Mouse (Mus musculus): ENCODE measurements around the gene Lsg1. TPM values are rescaled to one million over a fixed set of nuclear protein-coding genes. Genes with fewer than 3 reads are reported as not detected.

The Lsg1 gene
- polyA plus RNA-seq, 1 experiment from 2014 or later = 62.2 TPM

DNA sequence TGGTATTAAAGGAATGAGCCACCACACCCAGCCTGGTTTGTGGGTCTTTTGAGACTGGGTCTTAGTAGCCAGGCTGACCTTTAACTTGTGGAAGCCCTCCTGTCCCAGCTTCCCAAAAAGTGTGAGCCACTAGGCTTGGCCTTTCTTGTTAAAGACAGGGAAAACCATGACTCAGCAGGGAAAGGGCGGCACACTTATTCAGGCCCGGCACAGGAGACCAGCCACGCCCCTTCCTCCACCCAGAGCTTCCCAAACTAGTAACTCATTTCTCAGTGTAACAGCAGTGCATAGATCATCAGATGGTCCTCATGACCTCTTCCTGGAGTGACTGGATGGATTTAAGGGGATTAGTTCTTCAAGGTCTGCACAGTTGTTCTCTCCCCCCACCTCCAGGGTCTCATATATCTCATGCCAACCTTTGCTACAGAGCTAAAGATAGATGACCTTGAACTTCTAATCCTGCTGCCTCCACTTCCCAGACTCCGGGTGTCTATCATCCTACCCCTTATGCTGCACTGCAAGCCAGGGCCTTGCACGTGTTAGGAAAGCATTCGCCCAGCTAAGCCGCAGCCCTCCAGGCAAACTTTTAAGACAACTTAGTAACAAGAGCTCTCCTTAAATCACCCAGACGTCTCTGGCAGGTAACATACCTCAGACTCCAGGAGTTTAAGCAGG lies 74.9 kb downstream of the Lsg1 start:
- Histone ChIP-seq H3K27me3 (ENCODE audit: insufficient read depth, low read length) (no peaks in the 10 kb centered on the region), H3K9me3 (ENCODE audit: low read length) (peaks cover 5% of the 10 kb centered on the region; the same call in 1 of the 2 replicates), H3K36me3 (ENCODE audit: insufficient read depth, low read length) (peaks cover 4% of the 10 kb centered on the region; the same call in 1 of the 2 replicates), H3K4me1 (ENCODE audit: insufficient read depth, low read length) (peaks cover 38% of the 10 kb centered on the region), H3K9ac (replicated peaks; ENCODE audit: low read length) (no peak overlapping the region), H3K4me3 (ENCODE audit: low read length) (no peak overlapping the region), H3K27ac (ENCODE audit: low read length) (peak overlapping the region; percentile 74), H3K4me2 (replicated peaks; ENCODE audit: low read depth, low read length) (peak overlapping the region; percentile 68; the same call in 1 of the 2 replicates)
- ATAC-seq (ENCODE audit: low FRiP score, low TSS enrichment) = peak; percentile 59
- WGBS = 14% methylated on average over 8 of the region's 8 CpGs

DNA sequence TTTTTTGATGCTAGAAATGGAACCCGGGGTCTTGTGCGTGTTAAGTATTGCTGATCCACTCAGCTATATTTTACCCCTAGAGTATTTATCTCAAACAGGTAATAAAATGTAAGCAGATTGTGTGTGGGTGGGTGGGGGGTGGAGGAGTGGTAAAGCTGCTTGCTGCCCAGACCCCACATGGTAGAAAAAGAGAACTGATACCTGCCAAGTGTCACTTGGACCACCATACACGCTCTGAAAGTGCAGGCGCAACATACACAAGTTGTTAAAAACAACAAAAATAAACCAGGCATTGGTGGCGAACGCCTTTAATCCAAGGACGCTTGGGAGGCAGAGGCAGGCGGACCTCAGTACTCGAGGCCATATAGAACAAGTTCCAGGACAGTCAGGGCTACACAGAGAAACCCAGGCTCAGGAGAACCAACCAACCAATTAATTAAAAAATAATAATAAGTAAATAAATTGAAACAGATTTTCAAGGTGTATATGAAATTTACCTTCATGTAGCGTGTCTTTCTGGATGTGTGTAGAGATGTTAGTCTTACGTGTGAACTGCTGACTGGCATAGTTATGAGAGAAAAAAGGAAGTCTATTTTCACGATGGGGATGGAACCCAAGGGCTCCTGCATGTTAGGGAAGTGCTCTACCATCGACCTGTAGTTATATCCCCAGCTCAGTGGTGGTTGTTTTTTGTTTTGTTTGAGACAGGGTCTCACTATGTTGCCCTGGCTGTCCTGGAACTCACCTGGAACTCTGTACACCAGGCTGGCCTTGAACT lies 75.6 kb downstream of the Lsg1 start:
- H3K4me3 ChIP-seq (ENCODE audit: low read length) = peak overlapping the region; percentile 72
- peak overlapping the region; percentile 88; the same call in 1 of the 2 replicates for H3K9ac ChIP-seq (replicated peaks; ENCODE audit: low read length)
- no peaks in the 10 kb centered on the region for H3K27me3 ChIP-seq (ENCODE audit: insufficient read depth, low read length)
- WGBS = 75% methylated on average over 13 of the region's 13 CpGs
- H3K4me1 ChIP-seq (ENCODE audit: insufficient read depth, low read length) = peaks cover 35% of the 10 kb centered on the region
- H3K4me2 ChIP-seq (replicated peaks; ENCODE audit: low read depth, low read length) = peak overlapping the region; percentile 68
- peak overlapping the region; percentile 43 for H3K27ac ChIP-seq (ENCODE audit: low read length)
- H3K9me3 ChIP-seq (ENCODE audit: low read length) = peaks cover 5% of the 10 kb centered on the region; the same call in 1 of the 2 replicates
- H3K36me3 ChIP-seq (ENCODE audit: insufficient read depth, low read length) = peaks cover 4% of the 10 kb centered on the region; the same call in 1 of the 2 replicates
- no peak for ATAC-seq (ENCODE audit: low FRiP score, low TSS enrichment)

DNA sequence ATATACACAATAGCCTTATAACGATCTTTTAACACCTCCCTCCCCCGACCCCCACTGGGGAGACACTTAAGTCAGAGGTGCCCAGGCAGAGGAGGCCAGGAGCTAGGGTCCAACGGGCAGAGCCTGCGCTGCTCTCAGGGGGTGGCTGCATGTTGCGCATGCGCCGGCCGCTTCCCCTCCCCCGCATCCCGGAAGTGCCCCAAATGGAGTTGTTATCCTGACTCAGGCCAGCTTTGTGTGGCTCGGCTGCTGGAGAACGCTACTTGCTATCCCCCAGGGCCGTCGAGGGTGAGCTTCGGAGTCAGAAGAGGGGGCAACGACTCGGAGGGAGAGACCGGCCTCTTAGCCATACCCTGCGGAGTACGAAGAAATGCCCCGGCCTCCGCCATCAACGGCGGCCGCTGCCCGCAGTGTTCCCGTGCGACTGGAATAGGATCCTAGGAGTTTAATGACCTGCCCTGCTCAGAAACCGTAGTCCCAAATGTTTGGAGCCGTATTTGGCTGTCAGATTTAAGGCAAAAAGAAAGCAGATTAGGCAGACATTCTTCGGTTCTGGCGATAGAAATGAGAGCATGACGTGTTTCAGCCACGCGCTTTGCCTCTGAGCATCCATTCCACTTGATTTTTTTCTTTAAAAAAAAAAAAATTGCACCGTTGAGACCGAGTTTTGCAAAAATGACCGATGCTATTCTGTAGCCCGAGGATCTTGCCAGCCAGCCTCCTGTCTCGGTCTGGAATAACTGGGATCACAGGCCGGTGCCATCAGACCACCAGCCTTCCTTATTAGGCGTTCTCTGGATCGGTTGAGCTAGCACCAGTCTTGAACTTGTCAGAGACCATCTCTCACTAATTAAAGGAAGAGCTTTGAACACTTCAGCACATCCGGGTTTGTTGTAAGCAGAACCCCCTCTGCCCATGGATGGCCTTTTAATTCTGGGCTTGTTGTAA lies 76.6 kb downstream of the Lsg1 start:
- H3K4me3 ChIP-seq (ENCODE audit: low read length) = peak overlapping the region; percentile 72
- ATAC-seq (ENCODE audit: low FRiP score, low TSS enrichment) = peak; percentile 81
- H3K27ac ChIP-seq (ENCODE audit: low read length) = peak overlapping the region; percentile 90
- no peaks in the 10 kb centered on the region for H3K27me3 ChIP-seq (ENCODE audit: insufficient read depth, low read length)
- H3K36me3 ChIP-seq (ENCODE audit: insufficient read depth, low read length) = peaks cover 4% of the 10 kb centered on the region; the same call in 1 of the 2 replicates
- H3K9me3 ChIP-seq (ENCODE audit: low read length) = peaks cover 5% of the 10 kb centered on the region; the same call in 1 of the 2 replicates
- peak overlapping the region; percentile 88 for H3K9ac ChIP-seq (replicated peaks; ENCODE audit: low read length)
- peak overlapping the region; percentile 68 for H3K4me2 ChIP-seq (replicated peaks; ENCODE audit: low read depth, low read length)
- WGBS = 3% methylated on average over 44 of the region's 44 CpGs
- peaks cover 35% of the 10 kb centered on the region for H3K4me1 ChIP-seq (ENCODE audit: insufficient read depth, low read length)

Other genes with a start within 250 kb of the Lsg1 start
- gene Atp13a3, start 181.6 kb downstream of the Lsg1 start, polyA plus RNA-seq (2015; fragmentation: Nextera tagmentation; extraction: Ambion mirVana) = 8.4 and 11.7 TPM in 2 replicates
- gene Tmem44, start 36.8 kb downstream of the Lsg1 start, polyA plus RNA-seq (2015; fragmentation: Nextera tagmentation; extraction: Ambion mirVana) = 16.8 and 19.7 TPM in 2 replicates
- gene Fam43a, start 12.1 kb upstream of the Lsg1 start, polyA plus RNA-seq (2015; fragmentation: Nextera tagmentation; extraction: Ambion mirVana) = 25.2 and 26.0 TPM in 2 replicates